ENCODE assay signal across 9 mouse cellular contexts in genomic region chr4:129549306-129549705, GRCm38 (mm10). TPM values are rescaled to one million over a fixed set of nuclear protein-coding genes. Genes with fewer than 3 reads are reported as not detected.
DNase-seq lines count a peak whose midpoint lies in the region; ATAC-seq and TF ChIP-seq lines count a peak whose summit lies in the region.
"Had no signal": no experiment of that assay in that cellular context is flagged by ENCODE, and none has a peak within 500 bp of the region (broad histone marks: within the 10 kb centered on the region; RNA-seq: fewer than 3 reads in every experiment).

No protein-coding gene starts in this region.

- DNase-seq in hindbrain, postnatal 0 days (ENCODE audit: low spot score), result peak; percentile 30
- DNase-seq in c-Kit-positive CD71-positive TER-119-positive erythroid progenitor cells, embryonic 14.5 days (ENCODE audit: low spot score), result peak; percentile 49
- no peak for DNase-seq in cerebellum, adult 11 months
- DNase-seq in right cerebral cortex, postnatal 25 days, result no peak

- no peaks in the 10 kb centered on the region for H3K27me3 ChIP-seq in hindbrain, postnatal 0 days (ENCODE audit: insufficient read depth, low read length)
- H3K27me3 ChIP-seq in hindbrain, embryonic 13.5 days, result no peaks in the 10 kb centered on the region
- H3K27me3 ChIP-seq: heart, embryonic 15.5 days had no signal

- H3K27ac ChIP-seq in hindbrain, postnatal 0 days, result no peak overlapping the region
- H3K27ac ChIP-seq in hindbrain, embryonic 13.5 days, result no peak overlapping the region
- H3K27ac ChIP-seq: heart, embryonic 15.5 days had no signal

- no peaks in the 10 kb centered on the region for H3K9me3 ChIP-seq in hindbrain, postnatal 0 days (ENCODE audit: low read length)
- H3K9me3 ChIP-seq in hindbrain, embryonic 13.5 days, result no peaks in the 10 kb centered on the region
- H3K9me3 ChIP-seq: heart, embryonic 15.5 days had no signal

- 94% methylated on average over 2 of the region's 2 CpGs for WGBS in hindbrain, postnatal 0 days
- WGBS in hindbrain, embryonic 13.5 days, result 94% methylated on average over 2 of the region's 2 CpGs

- no peaks in the 10 kb centered on the region for H3K4me1 ChIP-seq in hindbrain, postnatal 0 days (ENCODE audit: insufficient read depth, low read length)
- H3K4me1 ChIP-seq in hindbrain, embryonic 13.5 days (replicated peaks), result no peaks in the 10 kb centered on the region
- H3K4me1 ChIP-seq: heart, embryonic 15.5 days had no signal

- peak; percentile 53 for TF ChIP-seq CTCF in hindbrain, postnatal 0 days (IDR thresholded peaks at IDR 0.05; ENCODE audit: low read depth)

- H3K4me3 ChIP-seq in hindbrain, postnatal 0 days (ENCODE audit: low read length), result no peak overlapping the region
- H3K4me3 ChIP-seq in hindbrain, embryonic 13.5 days, result no peak overlapping the region
- H3K4me3 ChIP-seq: heart, embryonic 15.5 days had no signal

- no peaks in the 10 kb centered on the region for H3K36me3 ChIP-seq in hindbrain, postnatal 0 days (ENCODE audit: insufficient read depth, low read length)
- H3K36me3 ChIP-seq in hindbrain, embryonic 13.5 days, result no peaks in the 10 kb centered on the region
- H3K36me3 ChIP-seq: heart, embryonic 15.5 days had no signal

- no peak overlapping the region for H3K9ac ChIP-seq in hindbrain, postnatal 0 days (replicated peaks; ENCODE audit: low read length)
- H3K9ac ChIP-seq in hindbrain, embryonic 13.5 days, result no peak overlapping the region
- H3K9ac ChIP-seq: heart, embryonic 15.5 days had no signal

- H3K4me2 ChIP-seq in hindbrain, postnatal 0 days (ENCODE audit: low read depth, low read length), result no peak overlapping the region
- no peak overlapping the region for H3K4me2 ChIP-seq in hindbrain, embryonic 13.5 days
- H3K4me2 ChIP-seq: heart, embryonic 15.5 days had no signal

- no peak for ATAC-seq in hindbrain, postnatal 0 days
- ATAC-seq in hindbrain, embryonic 13.5 days (ENCODE audit: low FRiP score), result no peak
- peak; percentile 40 for ATAC-seq in CD4-positive, CD25-positive, alpha-beta regulatory T cell, adult 4 months
- 0 out of 2 replicates have a peak, but pooled peaks have one; percentile 39 for ATAC-seq in neutrophil, adult 5-6 weeks (ENCODE audit: extremely low read depth, insufficient number of reproducible peaks, low FRiP score, poor library complexity, severe bottlenecking)
- ATAC-seq in activated CD4-positive, CD25-positive, alpha-beta regulatory T cell, adult 4 months, result no peak

RNA-seq across cellular contexts. Expression of gene Hdac1, which starts 6.8 kb away (rescaled TPM):
- 20.7 and 38.0 TPM in 2 replicates for total RNA-seq in hindbrain, postnatal 0 days (2014; rRNA removed)
- 56.6 and 62.1 TPM in 2 replicates for polyA plus RNA-seq in hindbrain, postnatal 0 days (2015; fragmentation: Nextera tagmentation; extraction: Ambion mirVana)
- 111 and 113 TPM in 2 replicates for polyA plus RNA-seq in hindbrain, embryonic 13.5 days (2015; fragmentation: Nextera tagmentation; extraction: Ambion mirVana)
- polyA plus RNA-seq in CD4-positive, CD25-positive, alpha-beta regulatory T cell, adult 4 months (2017; shearing (Covaris generic)), result 100 to 1,000 TPM; 270 to 328 TPM
- 81.6 and 87.7 TPM in 2 replicates for total RNA-seq in neutrophil, adult 5-6 weeks (2017)
- polyA plus RNA-seq in activated CD4-positive, CD25-positive, alpha-beta regulatory T cell, adult 4 months (2017; shearing (Covaris generic)), result 100 to 1,000 TPM; 225 to 283 TPM

RNA-seq across cellular contexts. Expression of gene Lck, which starts 24.1 kb away (rescaled TPM):
- total RNA-seq in hindbrain, postnatal 0 days (2014; rRNA removed), result 10.1 and 12.5 TPM in 2 replicates
- polyA plus RNA-seq in hindbrain, postnatal 0 days (2015; fragmentation: Nextera tagmentation; extraction: Ambion mirVana), result 12.2 and 13.0 TPM in 2 replicates
- polyA plus RNA-seq in hindbrain, embryonic 13.5 days (2015; fragmentation: Nextera tagmentation; extraction: Ambion mirVana), result 7.6 and 11.1 TPM in 2 replicates
- polyA plus RNA-seq in CD4-positive, CD25-positive, alpha-beta regulatory T cell, adult 4 months (2017; shearing (Covaris generic)), result 1,000 to 10,000 TPM; 1,549 to 2,173 TPM
- total RNA-seq in neutrophil, adult 5-6 weeks (2017), result 54.2 and 70.1 TPM in 2 replicates
- polyA plus RNA-seq in activated CD4-positive, CD25-positive, alpha-beta regulatory T cell, adult 4 months (2017; shearing (Covaris generic)), result 1,000 to 10,000 TPM; 1,301 to 1,674 TPM

RNA-seq across cellular contexts. Expression of gene Fam167b, which starts 29.0 kb away (rescaled TPM):
- not detected in 2 replicates for total RNA-seq in hindbrain, postnatal 0 days (2014; rRNA removed)
- 0.33 and 0.48 TPM in 2 replicates for polyA plus RNA-seq in hindbrain, postnatal 0 days (2015; fragmentation: Nextera tagmentation; extraction: Ambion mirVana)
- polyA plus RNA-seq in hindbrain, embryonic 13.5 days (2015; fragmentation: Nextera tagmentation; extraction: Ambion mirVana), result 0.80 and 0.87 TPM in 2 replicates
- under 1 TPM in 1 of 2 experiments, not detected in 1; 0.86 TPM for polyA plus RNA-seq in CD4-positive, CD25-positive, alpha-beta regulatory T cell, adult 4 months (2017; shearing (Covaris generic))
- total RNA-seq in neutrophil, adult 5-6 weeks (2017), result 0.98 TPM in 1 of 2 replicates, not detected in the other
- 1 to 10 TPM; 1.3 to 1.6 TPM for polyA plus RNA-seq in activated CD4-positive, CD25-positive, alpha-beta regulatory T cell, adult 4 months (2017; shearing (Covaris generic))

RNA-seq across cellular contexts. Expression of gene Marcksl1, which starts 35.9 kb away (rescaled TPM):
- total RNA-seq in hindbrain, postnatal 0 days (2014; rRNA removed), result 1,438 and 1,538 TPM in 2 replicates
- polyA plus RNA-seq in hindbrain, postnatal 0 days (2015; fragmentation: Nextera tagmentation; extraction: Ambion mirVana), result 1,583 and 1,620 TPM in 2 replicates
- 1,788 and 1,829 TPM in 2 replicates for polyA plus RNA-seq in hindbrain, embryonic 13.5 days (2015; fragmentation: Nextera tagmentation; extraction: Ambion mirVana)
- 1 to 10 TPM; 2.3 to 2.6 TPM for polyA plus RNA-seq in CD4-positive, CD25-positive, alpha-beta regulatory T cell, adult 4 months (2017; shearing (Covaris generic))
- total RNA-seq in neutrophil, adult 5-6 weeks (2017), result 97.5 and 100 TPM in 2 replicates
- 1 to 10 TPM; 3.6 to 3.8 TPM for polyA plus RNA-seq in activated CD4-positive, CD25-positive, alpha-beta regulatory T cell, adult 4 months (2017; shearing (Covaris generic))

RNA-seq across cellular contexts. Expression of gene Eif3i, which starts 51.1 kb away (rescaled TPM):
- 364 and 401 TPM in 2 replicates for total RNA-seq in hindbrain, postnatal 0 days (2014; rRNA removed)
- polyA plus RNA-seq in hindbrain, postnatal 0 days (2015; fragmentation: Nextera tagmentation; extraction: Ambion mirVana), result 231 and 233 TPM in 2 replicates
- 208 and 212 TPM in 2 replicates for polyA plus RNA-seq in hindbrain, embryonic 13.5 days (2015; fragmentation: Nextera tagmentation; extraction: Ambion mirVana)
- 100 to 1,000 TPM; 337 to 353 TPM for polyA plus RNA-seq in CD4-positive, CD25-positive, alpha-beta regulatory T cell, adult 4 months (2017; shearing (Covaris generic))
- total RNA-seq in neutrophil, adult 5-6 weeks (2017), result 72.7 and 74.6 TPM in 2 replicates
- 100 to 1,000 TPM; 377 to 435 TPM for polyA plus RNA-seq in activated CD4-positive, CD25-positive, alpha-beta regulatory T cell, adult 4 months (2017; shearing (Covaris generic))

Comparison
In these comparisons a context has a peak if more than half of its experiments do, and no peak if none do; other contexts are left out.
1. ATAC-seq: peak in CD4-positive, CD25-positive, alpha-beta regulatory T cell, adult 4 months (single experiment) and neutrophil, adult 5-6 weeks (single experiment); none in hindbrain, postnatal 0 days (single experiment), hindbrain, embryonic 13.5 days (single experiment) and activated CD4-positive, CD25-positive, alpha-beta regulatory T cell, adult 4 months (single experiment).
2. DNase-seq: peak in hindbrain, postnatal 0 days (single experiment) and c-Kit-positive CD71-positive TER-119-positive erythroid progenitor cells, embryonic 14.5 days (single experiment); none in cerebellum, adult 11 months (single experiment) and right cerebral cortex, postnatal 25 days (single experiment).
3. RNA of gene Lck, which starts 24.1 kb away (polyA plus RNA-seq): 1,549 to 2,173 TPM in CD4-positive, CD25-positive, alpha-beta regulatory T cell, adult 4 months and 1,301 to 1,674 TPM in activated CD4-positive, CD25-positive, alpha-beta regulatory T cell, adult 4 months; 12.2 to 13.0 TPM in hindbrain, postnatal 0 days and 7.6 to 11.1 TPM in hindbrain, embryonic 13.5 days; every median in the first group is over 10 times any median in the second.